Mouse (Mus musculus) central nervous system, embryonic 11.5 days (tissue): ENCODE measurements around the gene Crybb3. TPM values are rescaled to one million over a fixed set of nuclear protein-coding genes. Genes with fewer than 3 reads are reported as not detected.

Source experiments
- polyA plus RNA-seq: library from polyadenylated mRNA; depleted of rRNA; stranded (reverse); fragments of >200 nt; gene quantifications from 2 replicates; pipeline ENCODE4 v1.2.3, GENCODE M21; 2012; rRNA removed

The Crybb3 gene
- polyA plus RNA-seq: 2.7 and 4.0 TPM in 2 replicates

DNA sequence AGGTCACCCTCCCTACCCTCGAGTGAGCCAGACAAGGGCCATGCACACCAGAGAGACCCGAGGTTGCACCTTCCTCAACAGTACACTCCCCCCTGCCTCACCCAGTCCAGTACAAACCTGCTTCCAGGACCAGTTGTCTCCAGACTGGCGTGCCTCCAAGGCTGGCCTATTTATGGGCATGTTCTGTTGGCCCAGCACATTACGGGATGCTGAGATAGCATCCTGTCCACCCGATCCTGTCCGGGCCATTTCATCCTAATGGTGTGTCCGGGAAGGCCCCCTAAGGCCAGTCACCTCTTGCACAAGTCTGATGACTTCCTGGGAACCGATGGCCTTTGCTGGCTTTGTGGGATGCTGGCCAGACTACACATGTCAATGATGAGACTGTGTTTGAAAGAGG lies at the start of gene Crybb3:
Gene Crybb3, minus strand, starts transcription at position 146 of the 400 bp plus-strand sequence.

DNA sequence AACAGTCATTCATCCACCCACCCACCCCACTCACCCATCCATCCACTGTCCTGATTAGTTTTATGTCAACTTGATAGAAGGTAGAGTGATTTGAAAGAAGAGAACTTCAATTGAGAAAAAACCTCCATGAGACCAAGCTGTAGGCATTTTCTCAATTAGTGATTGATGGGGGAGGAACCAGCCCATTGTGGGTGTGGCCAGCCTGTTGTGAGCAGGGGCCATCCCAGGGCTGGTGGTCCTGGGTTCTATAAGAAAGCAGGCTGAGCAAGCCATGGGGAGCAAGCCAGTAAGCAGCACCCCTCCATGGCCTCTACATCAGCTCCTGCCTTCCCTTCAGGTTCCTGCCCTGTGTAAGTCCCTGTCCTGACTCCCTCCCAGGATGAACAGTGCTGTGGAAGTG lies 11.4 kb downstream of the Crybb3 start, which contains the start of gene Crybb2:
Gene Crybb2, minus strand, starts transcription at position 101 of the 400 bp plus-strand sequence.

Other genes starting within 250 kb of the Crybb3 start
- 1.6 and 2.5 TPM in 2 replicates for gene Myo18b, start 185.2 kb downstream of the Crybb3 start, polyA plus RNA-seq
- gene Grk3, start 65.8 kb downstream of the Crybb3 start, polyA plus RNA-seq: 6.9 and 10.4 TPM in 2 replicates
- not detected in 2 replicates for gene Crybb2, start 11.5 kb downstream of the Crybb3 start, polyA plus RNA-seq
- gene 2900026A02Rik, start 139.7 kb upstream of the Crybb3 start, polyA plus RNA-seq: 4.9 and 5.0 TPM in 2 replicates
- 0.14 TPM in 2 replicates for gene Tmem211, start 145.3 kb upstream of the Crybb3 start, polyA plus RNA-seq
- 12.8 TPM in 2 replicates for gene Sgsm1, start 229.2 kb upstream of the Crybb3 start, polyA plus RNA-seq